Mouse (Mus musculus) CD4-positive, CD25-positive, alpha-beta regulatory T cell, adult 2 months (primary cell): ENCODE data around the gene Mapkap1.
A peak's percentile ranks its signal among the peaks of the same experiment; 100 is the strongest.

Source experiments
- DNase-seq: peaks from one replicate; pipeline ENCODE4 v3.0.0-alpha.2; 2012; ENCODE audit warnings: low read depth, low spot score

The Mapkap1 gene

DNA sequence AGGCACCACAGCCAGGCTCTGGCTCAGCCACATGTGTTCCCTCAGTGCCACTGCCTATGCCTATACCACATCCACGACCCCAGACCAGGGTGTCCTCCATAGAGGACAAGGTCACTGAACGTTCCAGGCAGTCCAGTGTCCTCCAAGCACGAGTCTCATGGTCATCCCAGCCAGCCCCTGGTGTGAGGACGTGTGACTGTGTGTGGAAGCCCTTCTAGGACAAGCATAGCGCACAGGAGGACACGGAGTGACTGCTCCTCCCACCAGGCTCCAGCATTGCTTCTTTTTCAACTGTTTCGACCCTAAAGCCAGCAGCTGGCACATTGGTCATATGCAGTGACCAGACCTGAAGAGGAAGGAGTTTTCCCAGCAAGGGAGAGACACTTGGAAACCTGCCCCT lies 223.2 kb downstream of the Mapkap1 start:
- no peak for DNase-seq

DNA sequence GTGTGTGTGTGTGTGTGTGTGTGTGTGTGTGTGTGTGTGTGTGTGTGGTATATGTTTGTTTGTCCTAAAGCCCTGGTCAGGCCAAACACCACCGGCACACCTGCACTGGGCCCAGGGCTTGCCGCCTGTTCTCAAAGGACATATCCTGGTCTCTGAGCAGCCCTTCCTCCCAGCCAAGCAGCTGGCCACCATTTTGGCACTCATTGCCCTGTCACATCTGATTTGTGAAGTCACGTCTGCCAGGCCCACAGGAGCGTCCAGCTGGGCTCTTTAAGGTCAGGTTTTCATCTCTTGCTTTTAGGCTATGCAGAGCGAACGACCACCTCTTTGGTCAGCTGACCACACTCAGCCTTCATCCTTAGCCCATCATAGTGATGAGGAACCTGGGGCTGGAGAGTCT lies 223.9 kb downstream of the Mapkap1 start:
- DNase-seq, result no peak

DNA sequence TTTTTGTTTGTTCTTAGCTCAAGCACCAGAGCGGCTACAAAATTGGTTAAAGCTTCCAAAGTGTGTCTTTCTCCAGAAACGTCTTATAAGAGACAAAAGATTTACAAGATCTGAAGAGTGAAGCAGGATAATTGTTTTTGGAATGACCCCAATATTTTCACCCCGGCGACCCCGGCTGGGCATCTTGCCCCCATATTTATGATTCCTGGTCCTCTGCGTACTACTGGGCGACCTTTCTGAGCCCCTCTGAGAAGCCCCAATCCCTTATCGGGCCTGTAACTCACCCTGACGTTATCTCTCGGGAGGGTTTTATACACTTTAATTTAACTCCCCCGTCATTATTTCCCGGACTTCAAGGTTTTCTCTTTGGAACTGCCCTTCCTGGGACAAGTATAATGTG lies 225.5 kb downstream of the Mapkap1 start:
- no peak for DNase-seq

DNA sequence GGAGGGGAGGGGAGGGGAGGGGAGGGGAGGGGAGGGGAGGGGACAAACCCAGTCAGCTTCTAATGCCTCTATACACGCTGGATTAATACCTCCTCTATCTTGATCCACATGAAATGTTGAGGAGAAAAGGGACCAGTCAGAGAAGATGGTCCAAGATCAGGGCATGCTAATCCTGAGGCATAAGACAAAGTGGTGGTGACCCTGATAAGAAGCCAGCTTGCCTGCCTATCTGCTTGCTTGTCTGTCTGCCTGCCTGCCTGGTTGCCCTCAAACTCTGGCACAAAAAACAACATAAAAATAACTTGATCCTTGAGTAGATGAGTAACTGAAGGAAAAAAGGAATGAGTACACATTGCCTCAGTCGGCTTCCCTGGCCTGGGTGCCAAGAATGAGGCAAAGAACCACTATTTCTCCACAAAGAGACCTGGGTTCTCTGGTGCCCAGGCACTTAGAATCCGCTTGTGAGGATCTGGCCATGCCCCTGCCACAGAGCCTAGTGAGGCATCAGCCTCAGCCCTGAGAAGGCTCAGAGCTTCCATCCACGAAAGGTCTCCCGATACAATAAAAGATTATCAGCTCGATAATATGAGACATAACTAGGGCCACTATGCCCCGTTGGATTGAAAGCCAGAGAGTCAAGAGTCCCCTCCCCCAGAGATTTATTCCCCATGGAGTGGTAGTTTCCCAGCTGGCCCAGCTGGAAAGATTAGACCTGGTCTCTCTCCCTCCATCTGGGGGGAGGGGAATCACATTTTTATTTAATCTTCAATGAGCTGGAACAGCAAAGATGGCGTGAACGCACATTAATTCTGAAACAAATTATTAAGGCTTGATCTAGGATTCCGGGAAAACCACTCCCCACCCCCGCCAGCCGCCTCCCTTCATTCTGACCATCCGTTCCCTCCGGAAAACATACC lies 228.9 kb downstream of the Mapkap1 start:
- no peak for DNase-seq

DNA sequence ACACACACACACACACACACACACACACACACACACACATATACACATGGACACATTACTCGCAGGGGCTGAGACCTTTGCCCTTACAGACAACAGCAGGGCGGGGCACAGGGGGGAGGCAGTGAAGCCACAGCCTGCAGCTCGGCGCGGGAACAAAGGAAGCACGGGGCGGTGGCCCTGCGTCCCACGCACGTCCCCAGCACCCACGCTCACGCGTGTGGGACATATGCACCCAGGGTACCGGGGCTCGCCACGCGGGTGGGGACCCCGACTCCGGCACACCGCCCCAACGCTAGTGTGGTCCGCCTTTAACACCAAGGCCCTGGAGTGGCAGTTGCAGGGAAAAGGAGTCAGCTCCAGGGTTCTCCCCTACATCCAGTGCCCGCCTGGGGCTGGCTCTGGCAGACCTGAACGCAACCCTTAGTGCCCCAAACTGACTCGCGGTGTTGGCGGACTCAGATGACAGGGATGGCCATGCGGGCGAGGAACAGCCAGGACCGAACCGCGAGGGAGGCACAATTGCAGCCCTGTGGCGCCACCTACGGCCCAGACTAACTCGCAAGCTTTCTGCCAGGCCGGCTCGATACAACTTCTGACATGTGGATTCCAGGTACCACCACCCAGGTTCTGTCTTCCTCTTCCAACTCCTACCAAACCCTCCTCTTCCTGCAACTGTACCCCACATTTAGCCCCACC lies 232.5 kb downstream of the Mapkap1 start:
- DNase-seq, result peak; percentile 87

DNA sequence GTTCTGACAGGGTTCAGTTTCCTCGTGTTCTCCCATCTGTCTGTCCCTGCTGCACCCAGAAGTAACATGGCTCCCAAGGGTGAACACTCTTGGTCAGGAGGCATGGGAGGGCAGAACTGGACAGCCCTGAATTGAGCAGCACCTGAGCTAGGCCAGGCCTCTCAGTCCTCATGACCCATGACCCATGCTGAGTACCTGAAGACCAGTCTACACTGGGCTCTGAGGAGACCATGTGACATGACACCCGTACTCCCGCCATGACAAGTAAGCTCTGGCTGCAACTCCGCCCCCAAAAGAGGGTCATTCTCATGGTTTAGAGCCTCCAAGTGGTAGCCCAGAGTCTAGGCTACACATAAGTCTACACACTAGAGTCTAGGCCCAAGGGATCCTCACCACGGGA lies 233.2 kb downstream of the Mapkap1 start:
- DNase-seq, result no peak

DNA sequence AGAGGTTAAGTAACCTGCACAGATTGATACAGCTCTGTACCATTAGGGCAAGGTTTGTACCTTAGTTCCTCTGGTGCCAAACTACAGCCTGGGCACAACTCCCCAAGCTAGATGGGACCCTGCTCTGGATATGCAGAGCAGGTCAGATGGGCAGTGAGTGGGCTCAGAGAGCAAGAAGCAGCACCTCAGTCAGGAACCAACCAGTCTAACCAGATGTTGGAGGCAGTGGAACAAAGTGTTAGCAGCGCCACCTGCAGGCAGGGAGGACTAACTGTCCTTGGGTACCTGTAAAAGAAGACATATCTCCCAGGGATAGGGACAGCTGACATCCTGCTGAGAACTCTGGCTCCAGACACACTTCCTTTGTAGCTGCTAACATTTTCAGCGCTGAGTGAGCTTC lies 235.8 kb downstream of the Mapkap1 start:
- peak; percentile 84 for DNase-seq

DNA sequence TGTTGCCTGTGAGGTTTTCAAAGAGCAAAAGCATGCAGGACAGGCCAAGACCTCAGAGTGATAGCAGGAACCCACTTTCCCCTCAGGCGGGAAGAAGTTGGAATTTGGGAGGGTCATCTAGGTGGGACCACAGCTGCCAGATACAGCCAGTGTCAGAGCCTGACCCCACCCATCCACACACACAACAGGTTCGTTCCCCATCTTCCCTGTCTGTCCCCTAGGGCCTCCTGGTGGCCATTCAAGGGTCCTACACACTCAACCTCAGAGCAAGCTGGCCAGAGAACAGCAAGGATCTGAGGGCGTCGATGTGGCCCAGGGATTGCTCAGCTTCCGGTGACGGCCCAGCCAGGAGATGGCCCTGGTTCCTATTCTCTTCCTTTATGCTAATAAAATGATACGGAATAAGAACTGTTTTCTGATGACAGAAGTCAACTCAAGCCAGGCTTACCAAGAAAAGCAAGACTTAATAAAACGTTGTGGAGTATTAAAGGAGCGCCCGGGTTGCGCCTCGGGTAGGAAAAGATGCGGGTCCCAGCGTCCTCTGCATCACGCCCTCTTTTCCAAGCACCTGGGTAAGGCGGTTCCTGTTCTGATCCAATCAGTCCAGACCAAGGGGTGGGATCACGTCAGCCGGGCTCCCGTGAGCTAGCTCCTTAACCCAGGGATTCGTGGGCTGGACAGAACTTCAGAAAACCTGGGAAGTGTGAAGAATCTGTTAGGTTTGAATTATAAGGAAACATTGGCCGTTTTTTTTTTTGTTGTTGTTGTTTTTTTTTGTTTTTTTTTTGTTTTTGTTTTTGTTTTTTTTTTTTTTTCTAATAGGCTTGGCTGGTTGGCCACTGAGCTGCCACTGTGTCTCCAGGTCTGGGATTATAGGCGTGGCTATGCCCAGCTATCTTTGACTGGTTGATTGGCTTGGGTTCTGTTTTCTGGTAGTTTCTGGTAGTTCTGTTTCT lies 238.3 kb downstream of the Mapkap1 start:
- DNase-seq, result peak; percentile 63

DNA sequence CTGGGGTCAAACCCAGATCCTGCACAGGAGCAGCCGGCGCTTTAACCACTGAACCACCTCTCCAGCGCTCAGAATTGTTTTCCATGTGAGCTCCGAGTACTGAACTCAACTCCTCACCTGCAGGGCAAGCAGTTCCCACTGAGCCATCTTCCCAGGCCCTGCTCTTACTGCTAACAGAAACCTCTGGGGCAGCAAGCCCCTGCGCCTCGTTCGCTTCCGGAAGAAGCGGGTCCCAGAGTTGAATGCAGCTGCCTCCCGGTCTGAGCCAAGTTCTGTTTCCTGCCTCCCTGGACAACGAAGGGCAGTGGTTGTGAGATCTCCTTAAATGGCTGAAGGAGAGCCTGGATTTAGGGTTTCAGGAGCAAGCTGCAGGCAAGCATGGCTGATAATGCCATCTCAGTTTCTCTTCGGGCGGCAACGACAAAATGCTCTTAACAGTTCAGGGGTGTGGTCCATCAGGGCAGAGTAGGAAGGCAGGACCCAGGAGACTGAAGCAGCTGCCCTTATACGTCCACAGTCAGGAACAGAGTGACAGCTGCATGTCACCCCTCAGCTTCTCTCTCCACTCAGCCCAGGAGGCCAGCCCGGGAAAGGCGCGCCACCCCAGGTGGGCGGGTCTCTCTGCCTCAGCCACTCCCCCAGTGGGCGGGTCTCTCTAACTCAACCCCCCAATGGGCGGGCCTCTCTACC lies 239.4 kb downstream of the Mapkap1 start:
- DNase-seq, result peak; percentile 90

DNA sequence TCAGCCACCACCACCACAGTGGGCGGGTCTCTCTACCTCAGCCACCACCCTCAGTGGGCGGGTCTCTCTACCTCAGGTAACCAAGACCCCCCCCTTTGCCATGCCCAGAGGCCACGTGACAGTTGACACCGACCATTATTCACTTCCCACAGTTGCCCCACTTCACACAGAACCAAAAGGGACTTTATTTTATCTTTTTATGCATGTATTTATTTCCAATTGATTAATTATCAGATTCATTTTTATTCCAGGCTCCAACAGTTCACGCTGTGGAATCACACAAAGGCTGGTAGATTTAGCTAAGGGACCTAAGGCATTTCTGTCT lies 239.9 kb downstream of the Mapkap1 start:
- no peak for DNase-seq

DNA sequence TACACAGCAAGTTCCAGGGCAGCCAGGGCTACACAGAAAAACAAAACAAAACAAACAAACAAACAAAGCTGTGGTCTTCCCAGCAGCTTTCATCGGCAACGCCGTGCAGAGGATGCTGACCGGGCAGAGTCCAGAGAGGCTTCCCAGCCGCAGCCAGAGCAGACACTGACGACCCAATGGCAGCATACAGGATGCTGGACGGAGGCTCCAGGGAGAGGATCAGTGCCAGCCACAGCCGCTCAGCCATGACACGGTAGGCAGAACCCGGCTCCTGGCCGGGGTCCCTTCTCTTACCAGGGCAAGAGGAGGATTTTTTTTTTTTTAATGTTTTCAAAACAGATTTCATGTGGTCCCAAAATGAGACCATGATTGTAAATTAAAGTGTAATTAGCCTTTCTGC lies 240.8 kb downstream of the Mapkap1 start:
- DNase-seq, result no peak

DNA sequence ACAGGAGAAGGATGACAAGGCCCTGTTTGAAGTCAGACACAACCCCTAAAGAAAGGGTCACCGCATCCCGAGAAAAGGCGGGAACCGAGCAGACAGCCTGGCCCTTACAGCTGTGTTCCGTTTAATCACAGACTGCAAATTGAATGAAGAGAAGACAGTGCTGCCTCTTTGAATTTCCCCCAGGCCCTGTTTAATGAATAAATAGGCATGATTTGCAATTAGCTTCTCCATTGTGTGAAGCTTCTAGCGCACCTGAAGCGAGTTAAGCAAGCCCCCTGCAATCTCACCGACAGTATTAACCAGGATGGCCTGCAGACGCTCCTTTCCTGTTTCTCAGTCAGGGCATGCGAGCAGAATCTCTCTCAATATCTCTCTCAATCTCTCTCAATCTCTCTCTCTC lies 261.2 kb downstream of the Mapkap1 start:
- no peak for DNase-seq

DNA sequence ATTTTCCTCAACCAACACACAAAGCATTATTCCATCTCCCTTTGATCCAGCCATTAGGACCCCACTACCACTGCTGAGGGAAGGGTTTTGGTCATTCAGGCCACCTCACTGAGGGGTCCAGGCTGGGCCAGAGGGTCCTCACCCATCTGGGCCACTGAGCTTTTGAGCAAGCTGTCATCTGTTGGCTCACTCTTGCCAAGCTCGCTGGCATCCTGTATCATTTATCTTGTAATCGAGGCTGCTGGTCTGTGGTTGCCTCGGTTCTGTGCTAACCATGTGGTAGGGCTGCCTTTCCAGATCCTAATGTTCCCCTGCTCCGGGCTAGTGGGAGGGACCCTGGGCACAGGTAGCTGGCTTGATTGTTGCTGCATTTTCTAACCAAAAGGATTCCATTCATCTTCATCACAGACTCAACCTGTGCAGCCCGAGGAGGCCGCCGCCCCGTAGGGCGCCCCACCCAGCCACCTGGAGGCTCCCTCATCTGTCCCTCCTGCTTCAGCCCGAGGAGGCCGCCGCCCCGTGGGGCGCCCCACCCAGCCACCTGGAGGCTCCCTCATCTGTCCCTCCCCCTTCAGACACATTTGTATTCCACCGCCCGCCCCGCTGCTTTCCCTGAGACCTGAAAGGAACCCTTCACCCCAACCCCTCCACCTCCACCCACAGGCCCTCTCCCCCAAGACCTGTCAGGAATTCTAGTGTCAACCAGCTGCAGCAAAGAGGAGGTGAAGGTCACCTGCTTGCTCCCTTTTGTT lies 262.0 kb downstream of the Mapkap1 start:
- no peak for DNase-seq

DNA sequence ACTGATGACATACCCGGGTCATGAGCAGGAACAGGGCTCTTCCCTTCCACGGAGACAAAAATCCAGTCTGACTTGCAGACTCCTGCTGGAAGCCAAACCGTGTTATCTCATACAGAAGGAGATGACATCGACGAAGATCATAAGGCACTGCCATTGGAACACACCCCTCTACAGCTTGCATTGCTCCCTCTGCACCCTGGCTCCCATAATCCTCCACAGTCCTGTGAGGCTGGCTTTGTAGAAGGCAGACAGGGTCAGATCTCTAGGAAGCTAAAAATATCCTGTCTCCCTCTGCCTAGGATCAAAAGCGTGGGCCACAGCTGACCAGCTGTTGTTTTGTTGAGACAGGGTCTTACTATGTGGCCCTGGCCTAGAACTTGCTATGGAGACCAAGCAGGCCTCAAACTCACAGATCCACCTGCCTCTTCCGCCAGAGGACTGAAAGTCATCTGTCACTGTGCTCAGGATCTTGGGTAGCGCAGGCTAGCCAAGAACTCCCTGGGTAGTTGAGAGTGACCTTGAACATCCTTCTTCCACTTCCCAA lies 262.7 kb downstream of the Mapkap1 start:
- DNase-seq, result no peak

DNA sequence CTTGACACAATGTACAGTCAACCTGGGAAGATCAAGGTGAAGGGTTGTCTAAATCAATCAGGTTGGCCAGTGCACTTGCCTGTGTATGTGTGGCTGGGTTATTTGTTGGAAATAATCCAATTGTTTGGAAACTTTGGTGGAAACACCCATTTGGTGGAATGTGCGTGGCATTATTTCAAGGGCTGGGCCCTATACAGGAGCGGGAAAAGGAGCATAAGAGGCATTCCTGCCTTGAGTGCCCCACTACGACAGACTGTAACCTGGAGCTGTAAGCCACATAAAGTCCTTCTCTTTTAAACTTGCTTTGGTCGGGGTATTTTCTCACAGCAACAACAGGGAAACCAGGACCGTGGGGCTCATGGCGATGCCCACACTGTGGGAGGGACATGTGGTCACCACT lies 263.9 kb downstream of the Mapkap1 start:
- no peak for DNase-seq

DNA sequence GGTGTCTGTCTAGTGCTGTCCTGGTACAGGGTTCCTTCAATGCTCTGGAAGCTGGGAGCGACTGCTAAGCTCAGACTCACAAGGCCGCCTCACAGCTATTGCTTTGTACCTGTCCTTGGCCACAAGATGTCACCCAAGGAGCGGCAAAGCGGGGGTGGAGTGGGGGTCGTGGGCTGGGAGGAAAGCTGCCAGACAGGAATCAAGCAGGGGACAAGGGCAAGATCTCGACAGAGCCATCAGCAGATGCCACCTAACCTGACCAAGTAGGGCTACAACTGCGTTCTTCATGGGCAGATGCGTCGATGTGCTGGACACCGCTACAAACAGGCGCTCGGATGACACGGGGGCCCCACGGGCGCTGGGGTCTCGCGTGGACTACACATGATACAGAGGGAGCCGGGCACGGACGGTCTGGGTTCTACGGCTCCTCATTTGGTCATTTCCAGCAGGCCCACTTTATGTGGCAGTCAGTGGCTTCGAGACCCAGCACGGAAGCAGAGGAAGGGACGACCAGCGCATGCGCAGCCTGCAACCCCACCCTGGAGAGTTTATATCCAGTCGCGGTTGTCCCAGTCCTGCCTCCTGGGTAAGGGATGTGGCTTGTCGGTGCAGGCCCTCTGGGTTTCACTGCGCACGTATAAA lies 264.9 kb downstream of the Mapkap1 start:
- DNase-seq, result peak; percentile 77

DNA sequence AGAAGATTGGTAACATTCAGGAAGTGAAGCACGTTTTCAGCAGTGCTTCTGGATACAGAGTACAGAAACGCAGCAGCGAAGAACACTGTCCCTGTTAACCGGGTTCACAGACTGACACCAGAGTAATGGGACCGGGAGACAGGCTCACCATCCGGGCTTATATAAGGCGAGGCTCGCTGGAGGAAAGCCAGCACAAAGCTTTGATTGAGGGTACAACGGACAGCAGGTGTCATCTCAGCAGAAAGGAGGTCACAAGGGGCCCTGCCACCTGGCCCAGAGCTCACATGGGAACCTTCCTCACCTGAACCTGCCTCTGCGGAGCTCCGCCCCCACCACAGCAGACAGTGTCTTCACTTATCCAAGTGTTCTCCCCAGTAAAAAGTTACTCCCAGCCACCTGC lies 267.3 kb downstream of the Mapkap1 start:
- DNase-seq, result no peak
